Mouse (Mus musculus): ENCODE results near the gene Rbl2. TPM values are rescaled to one million over a fixed set of nuclear protein-coding genes. Genes with fewer than 3 reads are reported as not detected.
A peak's percentile ranks its signal among the peaks of the same experiment; 100 is the strongest.

The Rbl2 gene
- total RNA-seq, 2 experiments from 2014 or later = 35.1 to 44.2 TPM

DNA sequence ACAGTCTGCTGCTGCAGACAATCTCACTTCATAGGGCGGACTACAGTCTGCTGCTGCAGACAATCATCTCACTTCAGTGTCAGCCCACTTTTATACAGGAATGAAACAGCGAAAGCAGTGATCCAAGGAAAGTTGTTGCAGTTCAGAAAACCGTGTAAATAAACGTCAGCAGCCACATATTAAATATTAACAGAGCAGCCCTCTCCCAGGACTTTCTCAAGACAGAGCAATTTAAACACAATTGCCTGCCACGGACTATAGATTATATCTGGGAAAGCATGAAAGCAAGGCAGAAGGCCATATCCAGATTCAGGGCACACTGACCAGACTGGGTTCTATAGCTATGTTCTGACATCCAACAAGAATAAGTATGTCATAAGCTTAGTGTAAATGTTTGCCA, 24.3 kb downstream of the Rbl2 start:
- no peak for DNase-seq
- intact Hi-C loops (cut with DNase I) = no loop called here

DNA sequence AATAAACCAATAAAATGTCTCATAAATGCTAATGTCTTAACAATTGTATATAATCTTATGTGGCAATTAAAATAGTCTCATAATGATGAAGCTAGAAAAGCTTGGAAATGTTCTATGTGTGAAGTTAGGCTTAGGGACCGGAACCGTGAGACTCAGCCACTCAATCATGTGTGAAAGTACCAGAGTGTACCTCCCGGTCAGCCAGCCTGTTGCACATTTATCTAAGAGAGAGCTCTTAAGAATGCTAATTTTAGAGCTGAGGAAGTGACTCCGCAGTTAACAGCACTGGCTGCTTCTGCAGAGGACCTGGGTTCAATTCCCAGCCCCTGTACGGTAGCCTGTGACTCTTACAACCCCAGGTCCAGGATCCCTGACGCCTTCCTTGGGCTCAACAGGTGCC, 28.2 kb downstream of the Rbl2 start:
- intact Hi-C loops (cut with DNase I) = no loop called here
- no peak for DNase-seq

DNA sequence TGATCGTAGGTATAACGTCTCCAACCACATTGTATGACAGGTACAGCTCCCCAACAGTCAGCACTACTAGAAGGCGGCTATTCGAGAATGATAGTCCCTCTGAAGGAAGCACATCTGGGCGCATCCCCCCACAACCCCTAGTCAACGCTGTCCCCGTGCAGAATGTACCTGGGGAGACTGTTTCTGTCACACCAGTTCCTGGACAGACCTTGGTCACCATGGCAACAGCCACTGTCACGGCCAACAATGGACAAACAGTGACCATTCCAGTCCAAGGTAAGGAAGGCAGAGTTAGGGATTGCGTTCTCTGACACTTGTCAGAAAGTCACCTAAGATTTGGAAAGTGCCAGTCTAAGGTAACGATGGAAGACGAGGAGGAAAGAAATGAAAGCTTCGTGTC, 36.4 kb downstream of the Rbl2 start:
- intact Hi-C loops (cut with DNase I) = no loop called here
- no peak for DNase-seq

DNA sequence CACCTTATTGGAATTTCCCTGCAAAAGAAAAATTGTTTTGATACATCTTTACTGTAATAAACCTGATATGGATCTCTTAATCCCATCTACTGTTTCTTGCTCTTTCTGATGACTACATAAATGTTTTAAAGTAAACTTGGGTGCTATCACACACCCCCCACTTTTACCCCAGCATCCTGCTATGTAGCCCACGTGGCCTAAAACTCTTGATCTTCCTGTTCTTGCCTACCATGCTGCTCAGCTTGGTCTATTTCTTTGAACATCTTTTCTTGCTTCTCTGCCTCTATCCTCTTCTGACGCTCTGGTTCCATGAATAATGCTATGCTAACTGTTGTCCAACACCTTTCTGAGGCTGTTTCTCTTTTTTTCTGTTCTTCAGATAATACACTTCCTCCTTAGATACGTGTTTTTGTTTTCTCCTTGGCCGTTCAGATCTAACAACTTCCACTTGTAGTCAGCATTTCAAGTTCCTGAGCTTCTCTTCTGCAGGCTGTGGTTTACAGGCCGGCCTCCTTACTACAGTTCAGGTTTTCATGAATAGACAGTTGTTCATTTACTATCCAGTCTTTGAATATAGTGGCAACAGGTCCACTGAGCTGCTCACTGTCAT, 42.1 kb downstream of the Rbl2 start:
- DNase-seq = no peak
- intact Hi-C loops (cut with DNase I) = no loop called here

DNA sequence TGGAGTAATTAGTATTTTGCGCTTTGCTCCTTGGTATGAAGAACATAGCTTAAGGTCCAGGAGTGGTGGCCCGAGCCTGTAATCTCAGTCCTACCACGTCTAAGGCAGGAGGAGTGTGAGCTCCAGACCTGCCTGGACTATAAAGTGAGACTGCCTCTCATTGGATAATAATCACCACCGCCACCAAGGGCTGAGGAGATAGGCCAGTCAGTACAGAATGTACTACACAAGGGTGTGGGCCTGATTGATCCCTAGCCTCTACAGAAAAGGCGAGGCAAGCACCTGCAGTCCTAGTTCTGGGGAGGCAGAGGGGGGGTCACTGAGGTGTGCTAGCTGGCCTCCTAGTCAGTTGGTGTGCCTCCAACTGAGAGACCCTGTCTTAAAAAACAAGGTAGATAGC, 44.6 kb downstream of the Rbl2 start:
- DNase-seq = no peak
- intact Hi-C loops (cut with DNase I) = no loop called here

DNA sequence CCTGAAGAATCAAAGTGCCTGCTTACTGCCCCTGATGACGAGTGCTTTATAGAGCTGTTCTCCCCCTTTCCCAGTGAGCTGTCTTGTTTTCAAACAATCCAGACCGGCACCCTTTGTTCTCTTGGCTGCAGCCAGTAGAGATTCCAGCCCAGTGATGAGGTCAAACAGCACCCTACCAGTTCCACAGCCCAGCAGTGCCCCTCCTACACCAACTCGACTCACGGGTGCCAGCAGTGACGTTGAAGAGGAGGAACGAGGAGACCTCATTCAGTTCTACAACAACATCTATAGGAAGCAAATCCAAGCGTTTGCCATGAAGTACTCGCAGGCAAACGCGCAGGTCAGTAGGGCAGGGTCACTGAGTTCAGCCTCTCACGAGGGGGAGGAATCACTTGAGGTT, 45.1 kb downstream of the Rbl2 start:
- no peak for DNase-seq
- intact Hi-C loops (cut with DNase I) = no loop called here

DNA sequence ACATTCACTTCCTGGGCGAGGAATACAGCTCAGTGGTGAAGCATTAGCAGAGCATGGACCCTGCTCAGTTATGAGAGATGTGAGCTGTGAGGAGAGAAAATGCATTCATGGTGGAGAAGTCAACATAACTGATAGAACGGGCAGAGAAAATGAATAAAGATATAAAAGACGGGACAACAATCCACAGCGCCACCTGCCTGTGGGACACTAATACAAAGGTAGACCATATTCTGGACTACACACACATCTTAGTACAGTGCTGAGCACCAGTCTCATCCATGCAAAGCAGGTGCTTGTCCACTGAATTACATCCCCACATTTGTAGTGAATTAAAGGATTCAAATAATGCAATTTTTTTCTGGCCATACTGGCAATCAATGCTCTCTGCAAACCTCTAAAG, 47.7 kb downstream of the Rbl2 start:
- intact Hi-C loops (cut with DNase I) = no loop called here

DNA sequence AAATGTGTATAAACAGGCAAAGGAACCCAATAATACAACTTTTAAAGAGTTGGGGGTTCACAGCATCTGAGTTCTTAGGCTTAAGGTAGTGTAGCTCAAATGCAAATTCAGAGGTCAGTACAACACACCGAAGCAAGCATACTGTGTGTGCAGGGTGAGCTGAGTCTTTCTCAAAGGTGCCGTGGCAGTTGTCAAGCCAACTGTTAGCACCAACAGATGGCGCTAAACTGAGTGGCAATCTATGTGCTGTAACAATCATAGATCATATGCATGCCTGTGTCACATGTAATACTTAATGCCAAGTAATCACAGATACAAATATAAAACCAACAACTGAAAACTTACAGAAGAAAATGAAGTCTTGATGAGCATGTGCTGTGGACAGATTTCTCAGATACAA, 48.3 kb downstream of the Rbl2 start:
- no peak for DNase-seq
- intact Hi-C loops (cut with DNase I) = loop anchor here (2.0 kb wide), 1 partner anchor 29 kb away; no protein-coding TSS in a partner anchor

More for the DNA sequence above, 47.7 kb downstream of the Rbl2 start:
- DNase-seq = no peak

DNA sequence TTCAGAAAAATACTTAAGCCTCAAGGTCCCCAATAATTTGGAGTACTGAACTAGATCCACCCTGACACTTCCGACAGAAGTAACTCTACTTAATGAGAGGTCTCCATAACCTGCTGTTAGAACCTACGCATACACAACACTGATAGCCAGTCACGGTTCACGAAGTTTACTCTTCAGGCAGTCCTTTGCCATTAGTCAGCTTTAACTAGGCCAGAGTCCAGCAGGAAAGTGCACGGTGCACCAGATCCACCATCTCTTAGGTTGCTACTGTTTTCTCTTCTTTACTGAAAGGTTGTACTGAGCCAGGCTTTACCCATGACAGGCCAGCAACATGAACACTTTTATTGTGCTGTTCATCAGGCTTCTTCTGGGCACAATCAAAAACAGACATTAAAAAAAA, 54.5 kb downstream of the Rbl2 start:
- DNase-seq = no peak
- intact Hi-C loops (cut with DNase I) = no loop called here

DNA sequence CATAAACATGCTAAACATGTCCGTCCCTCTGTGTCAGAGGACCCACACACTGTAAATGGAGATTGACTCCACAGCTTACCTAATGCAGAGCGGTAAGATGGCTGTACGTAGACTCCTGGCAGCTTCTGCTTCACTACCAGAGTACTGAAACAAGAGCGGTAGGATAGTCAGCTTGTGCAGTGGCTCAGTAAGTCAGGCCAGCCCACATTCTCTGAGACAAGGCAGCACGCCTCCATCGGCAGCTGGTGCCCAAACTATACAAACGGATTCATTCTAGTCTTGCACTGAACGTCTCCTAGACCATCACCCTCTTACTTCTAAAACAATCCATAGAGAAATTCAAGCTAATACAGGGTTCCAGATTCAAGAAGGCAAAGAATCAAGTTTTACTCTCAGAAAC, 56.9 kb downstream of the Rbl2 start:
- intact Hi-C loops (cut with DNase I) = no loop called here
- no peak for DNase-seq

DNA sequence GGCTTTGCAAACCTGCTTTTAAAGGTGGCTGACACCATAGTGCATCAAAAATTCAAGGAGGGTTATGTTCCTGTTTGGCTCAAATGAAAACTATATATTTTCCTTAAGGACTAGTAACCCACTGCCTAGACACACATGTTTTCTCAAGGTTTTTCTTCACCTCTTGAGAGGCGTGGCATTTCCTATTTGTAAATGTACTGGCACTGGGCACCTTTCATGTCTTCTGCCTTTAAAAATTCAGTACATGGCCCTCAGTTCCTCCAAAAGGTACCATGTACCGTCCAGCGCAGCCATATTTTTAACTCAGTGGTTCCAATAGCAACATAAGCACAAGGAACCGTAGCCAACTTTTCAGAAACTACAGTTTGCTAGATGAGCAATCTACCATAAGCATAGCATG, 62.9 kb downstream of the Rbl2 start:
- no peak for DNase-seq
- intact Hi-C loops (cut with DNase I) = loop anchor here (5.0 kb wide), 1 partner anchor 60 kb away; the partner anchor contains the start of gene Rbl2

DNA sequence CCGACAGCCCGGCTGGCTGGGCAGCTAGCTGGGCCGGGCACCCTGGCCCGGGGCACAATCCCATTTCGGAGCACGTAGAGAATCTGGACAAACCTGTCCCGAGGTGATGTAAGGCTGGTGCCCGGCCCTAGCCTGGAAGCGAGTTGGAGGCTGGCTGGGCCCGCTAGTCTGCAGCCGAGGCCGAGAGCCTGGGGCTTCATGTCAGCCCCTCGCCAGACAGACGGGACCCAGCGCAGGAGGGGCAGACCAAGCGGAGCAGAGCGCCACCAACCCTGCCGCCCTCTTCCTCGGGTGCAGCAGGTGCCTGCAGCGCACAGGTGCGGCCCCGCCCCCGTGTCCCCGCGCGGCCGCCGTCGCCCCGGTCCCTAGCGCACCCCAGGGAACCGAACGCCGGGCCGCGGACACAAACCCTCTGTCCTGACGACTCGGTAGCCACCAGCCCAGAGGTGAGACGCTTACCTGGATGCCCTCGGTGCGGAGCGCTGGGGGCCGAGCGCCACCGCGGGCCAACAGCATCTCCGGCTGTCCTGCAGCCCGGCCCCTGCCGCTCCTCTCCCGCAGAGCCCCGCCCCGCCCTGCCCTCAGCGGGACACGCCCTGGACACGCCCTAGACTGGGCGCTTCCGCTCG, 63.7 kb downstream of the Rbl2 start:
- intact Hi-C loops (cut with DNase I) = loop anchor here (5.0 kb wide), 1 partner anchor 61 kb away; the partner anchor contains the start of gene Rbl2
- no peak for DNase-seq

DNA sequence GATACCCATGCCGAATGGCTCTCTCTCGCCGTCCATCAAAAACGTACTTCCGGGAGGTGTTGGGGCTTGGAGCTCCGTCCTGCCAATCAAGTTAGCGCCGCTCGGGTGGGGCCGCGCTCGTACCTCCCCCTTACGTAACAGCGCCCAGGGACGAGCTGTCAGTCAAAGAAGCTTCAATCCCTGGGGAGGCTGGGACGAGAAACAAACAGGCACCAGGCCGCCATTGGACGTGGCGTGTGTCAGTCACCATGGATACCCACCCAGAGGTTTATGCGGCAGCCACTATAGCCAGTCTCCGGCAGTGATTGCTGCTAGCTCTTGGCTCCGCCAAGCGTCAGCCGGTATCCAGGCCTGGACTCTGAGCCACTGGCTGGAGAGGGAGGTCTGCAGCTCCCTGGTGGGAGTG, 64.2 kb downstream of the Rbl2 start:
- intact Hi-C loops (cut with DNase I) = loop anchor here (5.0 kb wide), 1 partner anchor 62 kb away; the partner anchor contains the start of gene Rbl2

DNA sequence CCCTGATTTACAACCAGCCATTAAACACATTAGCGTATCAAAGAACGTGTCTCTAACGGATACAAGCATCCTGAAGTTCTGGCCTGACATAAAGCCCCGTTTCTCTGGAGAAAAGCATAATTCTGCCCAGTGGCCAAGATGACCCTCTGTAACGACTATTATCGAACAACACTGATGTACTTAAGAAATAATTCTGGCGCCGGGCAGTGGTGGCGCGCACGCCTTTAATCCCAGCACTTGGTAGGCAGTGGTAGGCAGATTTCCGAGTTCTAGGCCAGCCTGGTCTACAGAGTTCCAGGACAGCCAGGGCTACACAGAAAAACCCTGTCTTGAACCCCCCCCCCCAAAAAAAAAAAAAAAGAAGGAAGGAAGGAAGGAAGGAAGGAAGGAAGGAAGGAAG, 64.8 kb downstream of the Rbl2 start:
- peak in 1 of 2 experiments; percentile 16 for DNase-seq
- intact Hi-C loops (cut with DNase I) = loop anchor here (5.0 kb wide), 1 partner anchor 62 kb away; the partner anchor contains the start of gene Rbl2

More for the DNA sequence above, 64.2 kb downstream of the Rbl2 start:
- peak; percentile 99 for DNase-seq

DNA sequence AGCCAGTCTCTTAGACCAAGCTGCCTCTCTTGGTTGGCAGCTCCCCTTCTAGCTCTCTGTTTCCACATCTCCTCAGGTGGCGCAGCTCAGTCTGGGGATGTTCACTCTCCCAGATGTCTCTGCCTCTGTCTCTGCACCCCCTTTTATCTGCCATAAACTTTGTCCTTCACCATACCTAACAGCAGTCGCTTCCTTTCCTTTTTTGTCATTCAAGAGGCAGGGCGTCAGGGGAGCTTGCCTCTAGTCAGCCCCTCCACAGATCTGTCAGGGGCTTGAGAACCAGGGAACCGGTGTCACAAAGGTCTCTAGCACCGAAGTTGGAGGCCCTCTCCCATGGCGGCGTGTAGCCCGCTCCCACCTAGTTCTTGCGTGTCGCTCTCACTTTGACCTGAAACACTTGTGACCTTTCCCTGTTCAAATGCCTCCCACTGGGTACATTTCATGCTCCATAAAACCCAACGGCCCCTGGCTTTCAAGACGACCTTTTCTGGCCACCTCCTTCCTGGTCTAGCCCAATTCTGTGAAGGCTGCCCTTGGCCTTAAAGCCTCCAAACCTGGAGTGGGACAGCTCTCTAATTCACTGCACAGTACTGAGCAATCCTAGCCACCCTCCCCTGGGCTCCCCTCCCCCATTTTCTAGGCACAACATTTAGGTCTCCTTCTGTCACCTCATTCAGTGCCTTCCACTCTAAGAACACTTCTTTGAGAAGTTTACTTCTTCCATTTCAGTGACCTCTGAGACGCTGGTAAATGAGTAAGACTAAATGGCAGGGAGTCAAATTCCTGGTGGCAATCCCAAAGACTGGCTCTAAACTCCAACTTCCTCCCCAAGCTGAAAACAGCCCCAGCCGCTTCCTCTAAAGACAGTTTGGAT, 65.7 kb downstream of the Rbl2 start:
- intact Hi-C loops (cut with DNase I) = no loop called here

DNA sequence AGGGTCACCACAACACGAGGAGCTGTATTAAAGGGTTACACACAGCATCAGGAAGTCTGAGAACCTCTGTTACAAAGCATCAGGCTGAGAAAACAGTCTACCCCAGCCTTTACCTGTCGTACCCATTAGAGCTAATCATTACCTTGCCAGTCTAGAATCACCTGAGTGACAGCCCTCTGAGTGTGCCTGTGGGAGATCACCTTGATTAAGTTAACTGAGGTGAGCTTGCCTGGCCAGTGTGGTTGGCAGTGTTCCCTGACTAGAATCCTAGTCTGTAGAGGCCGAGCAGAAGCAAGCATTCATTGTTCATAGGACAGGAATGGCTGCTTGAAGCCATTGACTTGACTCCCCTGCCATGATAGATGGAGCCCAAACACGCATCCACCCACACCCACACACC, 71.0 kb downstream of the Rbl2 start:
- no peak for DNase-seq
- intact Hi-C loops (cut with DNase I) = no loop called here

More for the DNA sequence above, 65.7 kb downstream of the Rbl2 start:
- DNase-seq = no peak

DNA sequence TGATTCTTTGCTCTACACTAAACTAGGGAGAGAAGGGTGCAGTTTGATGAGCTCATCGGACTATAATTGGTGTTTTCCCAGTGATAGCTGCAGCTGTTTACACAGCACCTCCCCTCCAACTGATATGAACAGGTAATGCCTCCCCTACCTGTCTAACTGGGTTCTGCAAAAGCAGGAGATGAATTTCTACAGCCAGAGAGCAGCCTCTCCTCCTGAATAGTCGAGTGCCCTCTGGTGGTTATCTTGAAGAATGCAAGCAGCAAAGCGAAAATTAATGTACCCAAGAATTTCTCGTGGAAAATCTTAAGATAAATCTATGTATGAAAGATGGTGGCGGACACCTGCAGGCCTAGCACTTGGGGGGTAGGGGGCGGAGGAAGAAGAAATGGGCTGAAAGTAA, 77.9 kb downstream of the Rbl2 start:
- intact Hi-C loops (cut with DNase I) = loop anchor here (2.0 kb wide), 1 partner anchor 29 kb away; no protein-coding TSS in a partner anchor
- peak; percentile 39 to 43 for DNase-seq

DNA sequence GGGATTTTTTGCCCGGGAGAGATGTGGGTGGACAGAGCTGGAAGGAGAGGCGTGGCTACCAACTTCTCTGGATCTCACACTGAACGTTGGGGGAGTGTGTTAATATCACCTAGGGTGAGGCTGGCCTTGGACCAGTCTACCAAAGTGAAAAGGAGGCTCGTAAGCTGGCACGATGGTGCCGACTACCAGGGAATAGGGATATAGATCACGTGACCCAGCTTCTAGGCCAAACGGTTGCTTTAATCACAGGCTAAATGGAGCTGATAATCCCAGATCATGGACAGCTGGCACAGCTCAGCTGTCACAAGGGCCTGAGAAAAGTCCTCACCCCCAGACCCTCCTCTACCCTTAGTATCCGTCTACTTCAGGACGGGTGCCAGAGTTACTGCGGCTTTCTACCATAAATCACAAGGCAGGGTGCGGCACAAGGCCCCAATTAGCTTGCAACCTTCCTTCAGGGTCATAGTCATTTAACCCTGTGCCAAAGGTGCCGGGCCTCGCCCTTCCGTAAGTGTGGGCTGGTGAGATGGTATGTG, 78.9 kb downstream of the Rbl2 start:
- no peak for DNase-seq
- intact Hi-C loops (cut with DNase I) = no loop called here

DNA sequence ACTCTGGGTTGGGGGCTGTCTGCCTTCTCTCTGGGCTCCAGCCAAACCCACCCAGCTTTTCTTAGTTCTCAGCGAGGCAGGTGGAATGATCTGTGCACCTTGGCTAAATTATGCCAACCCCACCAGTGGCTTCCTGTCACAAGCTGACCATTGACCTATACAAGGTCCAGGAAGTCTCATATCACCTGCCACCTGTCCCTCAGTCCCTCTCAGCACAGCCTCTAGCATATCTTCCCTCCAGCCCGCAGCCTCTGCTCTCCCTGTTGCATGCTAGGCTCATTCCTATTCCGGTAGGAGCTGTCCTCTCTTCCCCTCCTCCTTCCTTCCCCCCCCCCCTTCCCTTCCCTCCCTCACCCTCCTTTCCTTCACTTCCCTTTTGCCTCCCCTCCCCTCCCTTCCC, 79.4 kb downstream of the Rbl2 start:
- DNase-seq = no peak
- intact Hi-C loops (cut with DNase I) = no loop called here

DNA sequence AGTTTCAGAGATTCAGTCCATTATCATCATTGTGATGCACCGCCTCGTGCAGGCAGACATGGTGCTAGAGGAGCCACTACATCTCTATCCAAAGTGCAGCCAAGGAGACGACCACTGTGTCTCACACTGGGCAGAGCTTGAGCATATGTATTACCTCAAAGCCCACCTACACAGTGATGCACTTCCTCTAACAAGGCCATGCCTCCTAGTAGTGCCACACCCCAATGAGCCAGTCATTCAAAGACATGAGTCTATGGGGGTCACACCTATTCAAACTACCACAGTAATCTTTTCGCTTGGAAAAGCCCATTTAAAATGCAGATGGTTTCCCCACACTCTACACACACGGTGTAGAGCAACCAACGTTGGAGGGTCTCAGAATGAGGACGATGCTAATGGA, 81.7 kb downstream of the Rbl2 start:
- DNase-seq = no peak
- intact Hi-C loops (cut with DNase I) = no loop called here

DNA sequence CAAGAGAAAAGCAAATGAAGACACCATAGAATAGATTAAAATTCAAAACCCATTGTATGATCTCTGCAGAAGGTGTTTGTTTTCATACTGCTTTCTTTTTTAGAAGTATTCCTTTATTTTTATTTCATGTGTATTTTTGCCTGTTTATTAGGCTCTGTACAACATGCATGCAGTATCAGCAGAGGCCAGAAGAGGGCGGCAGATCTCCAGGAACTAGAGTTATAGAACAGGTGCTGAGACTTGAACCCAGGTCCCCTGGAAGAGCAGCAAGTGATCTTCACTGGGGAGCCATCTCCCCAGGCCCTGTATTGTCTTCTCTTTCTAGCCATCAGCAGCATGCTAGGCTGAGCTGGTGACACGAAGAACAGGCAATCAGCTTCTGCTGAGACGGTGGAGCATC, 84.0 kb downstream of the Rbl2 start:
- intact Hi-C loops (cut with DNase I) = no loop called here
- no peak for DNase-seq
